ENCODE assay signal across 10 mouse cellular contexts in the genomic region with DNA sequence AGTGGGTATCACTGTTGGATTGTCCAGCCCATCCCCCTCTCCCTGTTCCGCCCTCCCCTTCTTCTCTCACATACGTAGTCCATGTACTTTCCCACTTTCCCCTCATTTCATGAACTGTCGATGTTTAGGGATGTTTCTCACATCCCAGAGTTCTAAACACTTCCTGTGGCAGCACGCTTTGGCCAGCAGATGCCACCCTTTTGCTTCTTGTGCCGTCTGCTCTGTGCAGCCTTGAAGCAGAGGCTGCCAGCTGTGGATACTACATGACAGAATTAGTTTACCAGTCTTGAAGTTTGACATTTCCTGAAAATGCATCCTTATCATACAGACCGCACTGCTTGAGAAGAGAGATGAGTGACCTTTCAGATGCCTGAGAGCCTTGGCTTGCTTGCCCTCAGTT. TPM values are rescaled to one million over a fixed set of nuclear protein-coding genes. Genes with fewer than 3 reads are reported as not detected.
DNase-seq lines count a peak whose midpoint lies in the region; TF ChIP-seq lines count a peak whose summit lies in the region.
"Had no signal": no experiment of that assay in that cellular context is flagged by ENCODE, and none has a peak within 500 bp of the region (broad histone marks: within the 10 kb centered on the region; RNA-seq: fewer than 3 reads in every experiment).

No protein-coding gene starts in this region.

- intact Hi-C loops in left cerebral cortex, postnatal 14 days (cut with DNase I): loop anchor here (5.0 kb wide), 1 partner anchor 253 kb away; a partner anchor contains a TSS

- H3K4me3 ChIP-seq in olfactory bulb, adult 2 months (ENCODE audit: insufficient read depth, low read depth, low read length): no peak overlapping the region
- H3K4me3 ChIP-seq: neural tube, embryonic 12.5 days had no signal

- no peak overlapping the region for H3K27ac ChIP-seq in olfactory bulb, adult 2 months (ENCODE audit: insufficient read depth, low read depth, low read length)
- H3K27ac ChIP-seq: neural tube, embryonic 12.5 days had no signal

- peaks cover 7% of the 10 kb centered on the region for H3K4me1 ChIP-seq in olfactory bulb, adult 2 months (ENCODE audit: control insufficient read depth, insufficient read depth, low read length)
- H3K4me1 ChIP-seq: neural tube, embryonic 12.5 days had no signal

- TF ChIP-seq POLR2A in olfactory bulb, adult 2 months (IDR thresholded peaks at IDR 0.05; ENCODE audit: insufficient read depth, low read depth, low read length): no peak

- peak; percentile 72 for TF ChIP-seq CTCF in olfactory bulb, adult 2 months (IDR thresholded peaks at IDR 0.05; ENCODE audit: insufficient read depth, low read depth, low read length)

- peak; percentile 28 for DNase-seq in embryo, embryonic 11 days
- DNase-seq in embryo, embryonic 10 days (ENCODE audit: low spot score): no peak
- peak; percentile 56 to 66 for DNase-seq in left cerebral cortex, postnatal 14 days (ENCODE audit: low spot score in 2 of 2)
- DNase-seq in left cerebral cortex, adult 8-10 months (ENCODE audit: low spot score in 2 of 2): no peak
- peak; percentile 65 for DNase-seq in kidney, postnatal 10 days
- DNase-seq in cerebellum, adult 8-10 months: no peak
- no peak for DNase-seq in embryo, embryonic 9.5 days (ENCODE audit: extremely low spot score)

- 41% methylated on average over 6 of the region's 6 CpGs for WGBS in olfactory bulb, adult 2 months

RNA-seq across cellular contexts. Expression of a gene that starts 36.4 kb away (rescaled TPM):
- 10 to 100 TPM; 10.9 to 11.2 TPM for total RNA-seq in left cerebral cortex, postnatal 14 days (2021)
- total RNA-seq in left cerebral cortex, adult 8-10 months (2022): 10 to 100 TPM; 17.5 to 19.4 (median 18.5) TPM
- polyA plus RNA-seq in olfactory bulb, adult 2 months (2012; ENCODE audit: insufficient read depth, insufficient read length, low replicate concordance, missing spikeins): not detected in 2 replicates

RNA-seq across cellular contexts. Expression of a gene that starts 48.0 kb away (rescaled TPM):
- total RNA-seq in left cerebral cortex, postnatal 14 days (2021): not detected
- not detected for total RNA-seq in left cerebral cortex, adult 8-10 months (2022)
- polyA plus RNA-seq in olfactory bulb, adult 2 months (2012; ENCODE audit: insufficient read depth, insufficient read length, low replicate concordance, missing spikeins): not detected in 2 replicates
- total RNA-seq: layer of hippocampus, adult 18-20 months had no signal
- polyA plus RNA-seq: neural tube, embryonic 12.5 days had no signal

RNA-seq across cellular contexts. Expression of a gene that starts 55.8 kb away (rescaled TPM):
- not detected for total RNA-seq in left cerebral cortex, postnatal 14 days (2021)
- total RNA-seq in left cerebral cortex, adult 8-10 months (2022): not detected
- not detected in 2 replicates for polyA plus RNA-seq in olfactory bulb, adult 2 months (2012; ENCODE audit: insufficient read depth, insufficient read length, low replicate concordance, missing spikeins)
- total RNA-seq: layer of hippocampus, adult 18-20 months had no signal
- polyA plus RNA-seq: neural tube, embryonic 12.5 days had no signal

Comparison
In these comparisons a context has a peak if more than half of its experiments do, and no peak if none do; other contexts are left out.
1. DNase-seq: peak in embryo, embryonic 11 days (single experiment), left cerebral cortex, postnatal 14 days (2 of 2) and kidney, postnatal 10 days (single experiment); none in embryo, embryonic 10 days (single experiment), left cerebral cortex, adult 8-10 months (0 of 2), cerebellum, adult 8-10 months (single experiment) and embryo, embryonic 9.5 days (single experiment).